Comparison of ENCODE assay signal across 10 mouse cellular contexts in the genomic region with DNA sequence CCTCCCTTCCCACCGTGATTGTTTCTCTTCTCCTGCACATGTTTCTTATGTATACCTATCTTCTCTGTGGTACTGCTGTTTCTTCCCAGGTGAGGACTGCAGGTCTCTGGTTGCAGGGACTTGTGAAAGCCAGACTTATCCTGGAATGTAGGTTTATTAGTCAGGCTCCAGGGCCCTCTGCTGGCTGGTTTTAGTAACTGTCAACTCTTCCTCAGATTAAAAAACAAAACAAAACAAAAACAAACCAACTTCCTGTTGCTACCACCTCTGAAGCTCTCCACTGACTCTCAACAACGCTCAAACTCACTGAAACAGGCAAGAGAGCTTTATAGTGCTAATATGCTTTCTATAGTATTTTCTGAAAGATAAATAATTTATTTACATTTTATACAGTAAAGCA.
DNase-seq lines count a peak whose midpoint lies in the region; ATAC-seq and TF ChIP-seq lines count a peak whose summit lies in the region.
"Had no signal": no experiment of that assay in that cellular context is flagged by ENCODE, and none has a peak within 500 bp of the region (broad histone marks: within the 10 kb centered on the region; RNA-seq: fewer than 3 reads in every experiment).

No protein-coding gene starts in this region.

- no peak overlapping the region for H3K9ac ChIP-seq in ES-Bruce4 (ENCODE audit: low read depth, poor library complexity, severe bottlenecking)
- H3K9ac ChIP-seq: heart, embryonic 15.5 days; lung, embryonic 15.5 days had no signal

- H3K36me3 ChIP-seq in ES-Bruce4 (ENCODE audit: control insufficient read depth, insufficient read depth, low read length, poor library complexity, severe bottlenecking): no peaks in the 10 kb centered on the region
- H3K36me3 ChIP-seq: heart, embryonic 15.5 days had no signal

- no peaks in the 10 kb centered on the region for H3K27me3 ChIP-seq in ES-Bruce4 (ENCODE audit: control insufficient read depth, insufficient read depth, low read length, poor library complexity, severe bottlenecking)
- H3K27me3 ChIP-seq: heart, embryonic 15.5 days; lung, embryonic 15.5 days had no signal

- H3K9me3 ChIP-seq in ES-Bruce4 (replicated peaks; ENCODE audit: control insufficient read depth, insufficient read depth, low read length, poor library complexity, severe bottlenecking): no peaks in the 10 kb centered on the region
- H3K9me3 ChIP-seq: heart, embryonic 15.5 days; lung, embryonic 15.5 days had no signal

- no peak overlapping the region for H3K4me3 ChIP-seq in ES-Bruce4 (ENCODE audit: low read depth, low read length)
- H3K4me3 ChIP-seq: heart, embryonic 15.5 days; lung, embryonic 15.5 days had no signal

- H3K4me1 ChIP-seq in ES-Bruce4 (ENCODE audit: control insufficient read depth, insufficient read depth, low read length): no peaks in the 10 kb centered on the region

- H3K27ac ChIP-seq in ES-Bruce4 (ENCODE audit: insufficient read depth, low read length): no peak overlapping the region
- H3K27ac ChIP-seq: heart, embryonic 15.5 days; lung, embryonic 15.5 days had no signal

- TF ChIP-seq CTCF in ES-Bruce4 (IDR thresholded peaks at IDR 0.05; ENCODE audit: low read depth, low read length): peak; percentile 6

- TF ChIP-seq POLR2A in ES-Bruce4 (IDR thresholded peaks at IDR 0.05; ENCODE audit: insufficient read depth, low read length): no peak

- no peak for TF ChIP-seq EP300 in ES-Bruce4 (IDR thresholded peaks at IDR 0.05; ENCODE audit: insufficient read depth, low read depth, low read length)

- peak; percentile 51 for DNase-seq in layer of hippocampus, adult 11-12 months (ENCODE audit: low spot score)
- DNase-seq in layer of hippocampus, adult 9-10 months (ENCODE audit: low spot score): no peak
- DNase-seq in MN1 (ENCODE audit: low spot score): no peak
- DNase-seq in right cerebral cortex, adult 2 months (ENCODE audit: low spot score in 2 of 2): no peak
- DNase-seq: right cerebral cortex, adult 18-20 months had no signal

- ATAC-seq in activated CD4-positive, CD25-positive, alpha-beta regulatory T cell, adult 4 months: peak; percentile 68
- 0 out of 2 replicates have a peak, but pooled peaks have one; percentile 44 for ATAC-seq in megakaryocyte-erythroid progenitor cell, adult 5-6 weeks (replicated peaks; ENCODE audit: low FRiP score, low TSS enrichment, poor library complexity, severe bottlenecking)
